Mouse (Mus musculus): ENCODE measurements around the gene Auts2.

Gene Auts2

GRCm38 (mm10) chr5:131515707-131516407 lies 1027.3 kb downstream of the Auts2 start:
- DNase-seq (ENCODE audit: low spot score), result peak; percentile 24

DNA sequence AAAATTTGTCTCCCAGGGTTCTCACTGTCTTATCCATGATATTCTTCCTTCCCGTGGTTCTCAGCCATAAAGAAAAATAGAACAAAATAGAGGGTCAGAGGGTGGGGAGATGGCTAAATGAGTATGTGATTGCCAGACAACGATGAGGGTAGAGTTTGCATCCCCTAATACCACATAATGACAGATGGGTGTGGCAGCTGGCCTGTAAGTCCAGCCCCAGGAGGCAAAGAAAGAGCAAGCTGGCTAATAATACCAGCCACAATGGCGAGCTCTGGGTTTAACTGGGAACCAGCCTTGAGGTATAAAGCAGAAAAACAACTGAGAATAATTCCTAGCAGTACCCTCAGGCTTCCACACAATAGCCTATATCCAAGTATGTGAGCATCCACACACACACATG lies 1029.4 kb downstream of the Auts2 start:
- DNase-seq (ENCODE audit: low spot score), result no peak

GRCm38 (mm10) chr5:131512617-131513016 lies 1030.5 kb downstream of the Auts2 start:
- no peak for DNase-seq (ENCODE audit: low spot score)

GRCm38 (mm10) chr5:131510659-131511058 lies 1032.5 kb downstream of the Auts2 start:
- DNase-seq (ENCODE audit: low spot score), result no peak

- no peak for DNase-seq (ENCODE audit: low spot score)
These were observed 1033.8 kb downstream of the Auts2 start for GRCm38 (mm10) chr5:131509315-131509714.

- no peak for DNase-seq (ENCODE audit: low spot score)
These were observed 1044.3 kb downstream of the Auts2 start for GRCm38 (mm10) chr5:131498865-131499264.

DNA sequence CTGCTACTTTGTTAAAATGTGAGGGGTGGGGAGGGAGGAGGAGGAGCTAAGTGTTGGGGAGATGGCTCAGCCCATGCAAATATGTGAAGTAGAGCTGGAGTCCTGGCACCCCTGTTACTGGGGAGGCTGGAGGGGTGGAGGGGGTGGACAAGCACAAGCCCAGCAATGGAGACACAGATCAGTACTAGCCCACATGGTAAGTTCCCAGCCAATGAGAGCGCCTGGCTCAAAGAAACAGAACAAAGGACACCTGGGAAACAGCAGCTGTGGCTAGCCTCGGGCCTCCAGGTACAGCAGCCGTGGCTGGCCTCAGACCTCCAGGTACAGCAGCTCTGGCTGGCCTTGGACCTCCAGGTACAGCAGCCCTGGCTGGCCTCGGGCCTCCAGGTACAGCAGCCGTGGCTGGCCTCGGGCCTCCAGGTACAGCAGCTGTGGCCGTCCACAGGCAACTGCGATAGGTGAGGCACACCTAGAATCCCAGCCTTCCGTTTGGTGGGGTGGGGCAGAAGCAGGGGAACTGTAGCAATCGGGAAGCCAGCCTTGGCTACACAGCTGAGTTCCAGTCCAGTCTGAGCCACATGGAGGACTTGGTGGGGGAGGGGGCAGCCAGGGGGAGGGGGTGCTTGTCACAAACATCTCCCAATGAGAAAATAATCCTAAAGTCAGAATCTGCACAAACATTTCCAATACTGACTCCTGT lies 1046.5 kb downstream of the Auts2 start:
- no peak for DNase-seq (ENCODE audit: low spot score)

GRCm38 (mm10) chr5:131494564-131494963 lies 1048.6 kb downstream of the Auts2 start:
- no peak for DNase-seq (ENCODE audit: low spot score)

DNA sequence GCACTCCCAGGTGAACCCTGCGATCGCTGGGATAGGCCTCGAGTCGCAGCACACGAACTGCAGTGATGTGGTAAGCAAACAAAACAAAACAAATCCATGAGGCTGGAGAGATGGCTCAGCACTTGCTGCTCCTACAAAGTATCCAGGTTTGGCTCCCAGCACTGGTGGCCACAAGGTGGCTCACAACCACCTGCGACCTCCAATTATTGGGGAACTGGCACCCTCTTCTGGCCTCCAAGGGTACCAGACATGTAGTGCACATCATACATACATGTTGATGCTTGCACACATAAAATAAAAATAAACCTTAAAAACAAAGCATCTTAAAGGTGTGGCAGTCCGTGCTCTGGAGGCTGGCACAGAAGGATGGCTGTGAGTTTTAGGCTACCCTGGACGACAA lies 1050.6 kb downstream of the Auts2 start:
- no peak for DNase-seq (ENCODE audit: low spot score)

GRCm38 (mm10) chr5:131491843-131492242 lies 1051.3 kb downstream of the Auts2 start:
- DNase-seq (ENCODE audit: low spot score), result no peak

DNA sequence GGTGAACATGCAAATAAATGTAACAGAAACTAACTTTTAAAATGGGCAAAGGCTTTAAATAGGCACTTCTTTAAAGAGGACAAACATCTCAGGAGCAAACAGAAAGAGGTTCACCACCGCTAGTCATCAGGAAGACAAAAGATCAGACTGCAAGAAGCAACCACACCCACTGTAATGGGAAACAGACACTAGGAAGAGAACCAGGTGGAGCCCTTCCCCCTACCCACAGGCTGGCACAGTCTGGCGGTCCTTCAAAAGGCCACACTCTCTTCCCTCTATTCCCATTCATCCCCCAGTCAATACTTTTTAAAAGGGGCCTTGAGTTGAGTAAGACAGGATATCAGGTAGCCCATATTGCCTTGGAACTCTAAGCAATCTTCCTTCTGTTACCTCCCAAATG lies 1052.3 kb downstream of the Auts2 start:
- DNase-seq (ENCODE audit: low spot score), result no peak

GRCm38 (mm10) chr5:131489846-131490245 lies 1053.3 kb downstream of the Auts2 start:
- DNase-seq (ENCODE audit: low spot score), result no peak

DNA sequence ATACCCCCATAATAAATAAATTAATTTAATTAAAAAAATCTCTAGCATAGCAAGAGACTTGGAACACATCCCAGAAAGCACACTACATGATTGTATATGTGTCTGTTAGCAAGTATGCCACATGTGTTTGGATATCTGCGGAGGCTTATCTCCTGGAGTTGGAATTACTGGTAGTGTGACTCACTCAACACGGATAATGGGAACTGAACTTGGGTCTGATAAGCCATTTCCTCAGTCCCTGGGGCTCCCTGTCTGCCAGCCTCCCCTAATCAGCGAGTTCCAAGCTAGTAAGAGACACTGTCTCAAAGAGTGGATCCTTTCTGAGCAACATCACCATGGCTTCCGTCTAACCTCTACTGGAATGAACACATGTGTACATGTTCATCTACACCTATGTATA lies 1056.6 kb downstream of the Auts2 start:
- no peak for DNase-seq (ENCODE audit: low spot score)

GRCm38 (mm10) chr5:131475278-131475677 lies 1067.9 kb downstream of the Auts2 start:
- no peak for DNase-seq (ENCODE audit: low spot score)

DNA sequence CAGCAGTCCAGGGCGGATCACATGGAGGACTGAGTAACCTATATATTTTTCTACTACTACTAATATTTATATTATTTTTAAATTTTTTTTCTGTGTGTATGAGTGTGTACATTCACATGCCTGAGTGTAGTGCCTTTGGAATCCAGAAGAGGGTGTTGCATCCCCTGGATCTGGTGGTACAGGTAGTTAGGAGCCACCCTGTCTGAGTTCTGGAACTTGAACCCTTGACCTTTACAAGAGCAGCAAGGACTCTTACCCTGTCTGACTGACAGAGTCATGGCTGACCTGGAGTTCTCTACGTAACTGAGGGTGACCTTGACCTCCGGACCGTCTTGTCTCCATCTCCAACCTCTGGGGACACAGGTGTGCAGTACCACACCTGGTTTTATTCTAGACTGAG lies 1074.5 kb downstream of the Auts2 start:
- no peak for DNase-seq (ENCODE audit: low spot score)

DNA sequence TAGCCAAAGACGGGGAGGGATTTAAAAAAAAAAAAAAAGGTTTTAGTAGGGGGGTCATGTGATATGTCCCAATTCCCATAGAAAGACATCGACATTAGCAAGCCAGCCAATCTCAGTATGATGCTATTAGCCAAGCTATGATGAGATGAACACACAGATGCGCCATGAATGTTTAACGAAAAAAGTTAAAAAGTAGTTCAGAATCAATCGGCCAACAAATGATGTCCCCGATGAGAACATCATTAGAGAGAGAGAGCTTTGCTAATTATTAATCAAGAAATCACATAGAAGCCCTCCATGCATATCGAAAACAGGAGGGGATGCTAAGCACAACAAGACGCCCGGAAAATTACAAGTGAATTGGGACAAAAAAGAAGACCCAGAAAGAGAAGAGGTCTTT lies 1077.0 kb downstream of the Auts2 start:
- no peak for DNase-seq (ENCODE audit: low spot score)

DNA sequence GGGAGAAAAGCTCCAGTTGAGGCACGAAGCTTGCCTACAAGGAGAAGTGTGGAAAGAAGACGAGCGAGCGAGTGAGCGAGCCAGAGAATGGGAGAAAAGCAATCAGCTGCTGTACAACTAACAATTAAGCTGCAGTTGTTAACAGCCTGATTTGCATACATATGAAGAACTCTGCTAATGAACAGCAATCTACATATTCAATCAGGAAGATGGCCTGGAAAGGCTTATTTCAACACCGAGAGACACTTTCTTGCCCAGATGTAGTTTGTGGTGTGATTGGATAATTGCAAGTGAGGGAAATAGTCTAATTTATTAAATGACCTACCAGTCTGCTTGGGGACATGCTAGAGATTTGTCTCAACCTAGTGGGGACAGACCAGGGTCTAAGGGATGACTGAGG lies 1079.7 kb downstream of the Auts2 start:
- DNase-seq (ENCODE audit: low spot score), result no peak

GRCm38 (mm10) chr5:131459951-131460350 lies 1083.2 kb downstream of the Auts2 start:
- no peak for DNase-seq (ENCODE audit: low spot score)

DNA sequence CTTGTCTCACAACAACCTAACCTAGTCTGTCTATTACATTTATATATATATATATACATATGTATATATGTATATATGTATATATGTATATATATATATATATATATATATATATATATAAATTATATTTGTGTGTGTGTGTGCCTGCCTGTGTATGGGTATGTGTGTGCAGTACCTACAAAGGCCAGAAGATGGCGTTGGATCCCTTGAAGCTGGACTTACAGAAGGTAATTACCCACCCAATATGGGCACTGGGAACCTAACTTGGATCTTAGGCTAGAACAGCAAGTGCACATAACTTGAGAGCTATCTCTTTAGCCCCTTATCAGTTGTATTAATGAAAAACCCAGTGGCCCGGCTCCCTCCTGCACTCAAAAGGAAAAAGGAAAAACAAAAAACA lies 1083.6 kb downstream of the Auts2 start:
- no peak for DNase-seq (ENCODE audit: low spot score)

DNA sequence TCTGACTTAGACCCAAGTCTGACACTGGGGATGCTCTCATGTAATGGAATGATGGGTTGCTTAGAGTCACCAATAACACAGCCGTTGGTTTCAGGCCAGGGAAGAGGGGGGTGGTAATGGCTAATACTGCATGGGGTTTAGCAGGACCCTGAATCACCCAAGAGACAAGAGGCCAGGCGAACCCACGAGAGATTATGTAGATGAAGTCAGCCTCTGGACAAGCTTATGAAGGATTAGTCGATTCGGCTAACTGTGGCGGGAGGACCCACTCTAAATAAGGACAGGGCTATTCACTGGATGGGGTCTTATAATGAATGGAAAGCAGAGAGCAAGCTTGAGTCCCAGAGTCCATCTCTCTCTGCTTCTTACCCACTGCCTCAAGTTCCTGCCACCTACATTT lies 1084.4 kb downstream of the Auts2 start:
- DNase-seq (ENCODE audit: low spot score), result no peak

- no peak for DNase-seq (ENCODE audit: low spot score)
These were observed 1085.1 kb downstream of the Auts2 start for GRCm38 (mm10) chr5:131457999-131458398.

GRCm38 (mm10) chr5:131449181-131449868 lies 1093.8 kb downstream of the Auts2 start:
- DNase-seq (ENCODE audit: low spot score), result no peak

- no peak for DNase-seq (ENCODE audit: low spot score)
These were observed 1107.8 kb downstream of the Auts2 start for GRCm38 (mm10) chr5:131435239-131435876.

All from ovary, adult 18-20 months (tissue).